Mouse (Mus musculus): ENCODE data around the gene Megf11. TPM values are rescaled to one million over a fixed set of nuclear protein-coding genes. Genes with fewer than 3 reads are reported as not detected.
A peak's percentile ranks its signal among the peaks of the same experiment; 100 is the strongest.

The Megf11 gene
- polyA plus RNA-seq (2017; shearing (Covaris generic)), result under 1 TPM; 0.21 to 0.40 (median 0.32) TPM

- no peak for ATAC-seq
Measured at GRCm38 (mm10) chr9:64385511-64386465, at the start of gene Megf11. Megf11 (plus strand) TSS chr9:64385626.

- no peak for ATAC-seq
Measured at GRCm38 (mm10) chr9:64335825-64336224, 49.6 kb upstream of the Megf11 start.

- ATAC-seq, result no peak
Measured at GRCm38 (mm10) chr9:64339361-64339760, 46.1 kb upstream of the Megf11 start.

GRCm38 (mm10) chr9:64340351-64341253 lies 44.8 kb upstream of the Megf11 start:
- peak; percentile 75 for ATAC-seq

- no peak for ATAC-seq
Measured at GRCm38 (mm10) chr9:64341254-64341566, 44.2 kb upstream of the Megf11 start, which contains the start of gene Dis3l. Dis3l (minus strand) TSS chr9:64341288.

- no peak for ATAC-seq
Measured at GRCm38 (mm10) chr9:64341671-64342070, 43.8 kb upstream of the Megf11 start.

GRCm38 (mm10) chr9:64343656-64344055 lies 41.8 kb upstream of the Megf11 start:
- ATAC-seq, result no peak

GRCm38 (mm10) chr9:64345931-64346330 lies 39.5 kb upstream of the Megf11 start:
- no peak for ATAC-seq

GRCm38 (mm10) chr9:64347377-64347776 lies 38.0 kb upstream of the Megf11 start:
- no peak for ATAC-seq

GRCm38 (mm10) chr9:64349490-64349889 lies 35.9 kb upstream of the Megf11 start:
- ATAC-seq, result no peak

- ATAC-seq, result no peak
Measured at GRCm38 (mm10) chr9:64351191-64351590, 34.2 kb upstream of the Megf11 start.

- no peak for ATAC-seq
Measured at GRCm38 (mm10) chr9:64355627-64356026, 29.8 kb upstream of the Megf11 start.

- no peak for ATAC-seq
Measured at GRCm38 (mm10) chr9:64361231-64361950, 24.0 kb upstream of the Megf11 start.

GRCm38 (mm10) chr9:64369871-64370270 lies 15.6 kb upstream of the Megf11 start:
- no peak for ATAC-seq

GRCm38 (mm10) chr9:64371305-64371819 lies 14.1 kb upstream of the Megf11 start:
- ATAC-seq, result no peak

GRCm38 (mm10) chr9:64376380-64376779 lies 9.0 kb upstream of the Megf11 start:
- ATAC-seq, result no peak

GRCm38 (mm10) chr9:64383021-64383788 lies 2.2 kb upstream of the Megf11 start:
- ATAC-seq, result no peak

- ATAC-seq, result no peak
Measured at GRCm38 (mm10) chr9:64386466-64387211, 1.2 kb downstream of the Megf11 start.

- ATAC-seq, result no peak
Measured at GRCm38 (mm10) chr9:64389576-64390292, 4.3 kb downstream of the Megf11 start.
